Mouse (Mus musculus): ENCODE data around the gene Ptgs1.

DNA sequence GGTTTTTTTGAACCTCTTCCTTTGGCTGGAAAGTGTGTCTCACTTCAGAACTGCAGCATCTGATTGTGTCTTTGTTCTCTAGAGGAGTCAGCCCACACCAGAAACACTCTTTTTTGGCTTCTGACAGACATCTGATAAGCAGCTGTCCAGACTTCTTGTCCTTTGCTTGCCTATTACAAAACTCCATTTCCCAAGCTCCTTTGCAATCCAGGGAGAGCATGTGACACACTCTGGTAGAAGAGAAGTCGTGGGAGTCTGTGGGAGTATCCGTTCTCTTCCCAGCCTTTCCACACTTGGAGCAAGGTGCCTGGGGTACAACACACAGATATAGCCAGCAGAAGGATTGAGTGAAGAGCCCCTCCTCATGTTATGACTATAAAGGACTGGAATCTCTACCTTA lies 5.6 kb upstream of the Ptgs1 start:
- TF ChIP-seq POLR2A (IDR thresholded peaks at IDR 0.05; ENCODE audit: borderline replicate concordance, low read depth, low read length) (no peak), CTCF (IDR thresholded peaks at IDR 0.05; ENCODE audit: low read depth, low read length) (no peak)

Data from bone marrow macrophage, adult 2 months (primary cell).